Comparison of ENCODE assay signal across 9 mouse cellular contexts in the genomic region with DNA sequence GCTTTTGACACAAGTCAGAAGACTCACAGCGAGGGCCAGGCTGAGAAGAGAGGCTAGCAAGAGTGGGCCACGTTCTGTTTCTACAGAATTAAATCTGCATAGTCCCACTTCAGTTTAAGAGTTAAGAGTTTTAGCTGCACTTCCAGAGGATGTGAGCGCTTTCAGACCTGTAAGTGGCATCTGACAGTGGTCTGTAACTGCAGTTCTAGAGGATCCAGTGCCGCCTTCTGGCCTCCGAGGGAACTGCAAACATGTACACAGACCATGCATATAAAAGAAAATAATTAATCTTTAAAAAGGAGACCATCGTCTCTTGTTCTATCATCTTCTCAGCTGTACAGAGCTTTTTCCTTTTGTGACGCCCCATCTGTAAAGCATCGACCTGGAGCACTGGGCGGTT. TPM values are rescaled to one million over a fixed set of nuclear protein-coding genes. Genes with fewer than 3 reads are reported as not detected.
DNase-seq lines count a peak whose midpoint lies in the region; ATAC-seq and TF ChIP-seq lines count a peak whose summit lies in the region.
"Had no signal": no experiment of that assay in that cellular context is flagged by ENCODE, and none has a peak within 500 bp of the region (broad histone marks: within the 10 kb centered on the region; RNA-seq: fewer than 3 reads in every experiment).

No protein-coding gene starts in this region.

- no peak for TF ChIP-seq EP300 in lung, postnatal 0 days (IDR thresholded peaks at IDR 0.05)

- TF ChIP-seq CTCF in kidney, adult 2 months (conservative IDR thresholded peaks at IDR 0.05; ENCODE audit: insufficient read depth, insufficient read length, low read depth, low read length), result peak; percentile 63
- peak; percentile 67 for TF ChIP-seq CTCF in E14TG2a.4 (conservative IDR thresholded peaks at IDR 0.05; ENCODE audit: low read length)
- TF ChIP-seq CTCF in lung, postnatal 0 days (IDR thresholded peaks at IDR 0.05), result peak; percentile 70

- no peak overlapping the region for H3K4me2 ChIP-seq in kidney, embryonic 16.5 days (replicated peaks; ENCODE audit: low read depth, low read length)
- no peak overlapping the region for H3K4me2 ChIP-seq in forebrain, embryonic 12.5 days
- H3K4me2 ChIP-seq in lung, postnatal 0 days (replicated peaks; ENCODE audit: low read depth, low read length), result no peak overlapping the region
- H3K4me2 ChIP-seq: embryonic facial prominence, embryonic 15.5 days had no signal

- no peak overlapping the region for H3K27ac ChIP-seq in kidney, adult 2 months (ENCODE audit: insufficient read depth, low read depth, low read length)
- H3K27ac ChIP-seq in kidney, embryonic 16.5 days (ENCODE audit: low read length), result no peak overlapping the region
- no peak overlapping the region for H3K27ac ChIP-seq in forebrain, embryonic 12.5 days
- no peak overlapping the region for H3K27ac ChIP-seq in lung, postnatal 0 days (ENCODE audit: low read length)
- H3K27ac ChIP-seq: embryonic facial prominence, embryonic 15.5 days had no signal

- no peak for ATAC-seq in kidney, embryonic 16.5 days (ENCODE audit: low FRiP score, low TSS enrichment)
- peak; percentile 55; the same call in 1 of the 2 replicates for ATAC-seq in forebrain, embryonic 12.5 days (ENCODE audit: low FRiP score)
- no peak for ATAC-seq in lung, postnatal 0 days
- ATAC-seq in erythroblast, adult 5-6 weeks (replicated peaks; ENCODE audit: low FRiP score, poor library complexity, severe bottlenecking), result no peak

- H3K4me3 ChIP-seq in kidney, adult 2 months (ENCODE audit: insufficient read depth, low read depth, low read length), result no peak overlapping the region
- H3K4me3 ChIP-seq in kidney, embryonic 16.5 days (ENCODE audit: low read length), result no peak overlapping the region
- no peak overlapping the region for H3K4me3 ChIP-seq in E14TG2a.4 (replicated peaks; ENCODE audit: low read length)
- H3K4me3 ChIP-seq in forebrain, embryonic 12.5 days (replicated peaks), result no peak overlapping the region
- H3K4me3 ChIP-seq in lung, postnatal 0 days (ENCODE audit: low read depth, low read length), result no peak overlapping the region
- H3K4me3 ChIP-seq: embryonic facial prominence, embryonic 15.5 days had no signal

- no peak overlapping the region for H3K9ac ChIP-seq in kidney, embryonic 16.5 days (replicated peaks; ENCODE audit: low read length)
- H3K9ac ChIP-seq in forebrain, embryonic 12.5 days, result no peak overlapping the region
- H3K9ac ChIP-seq in lung, postnatal 0 days (replicated peaks; ENCODE audit: low read depth), result no peak overlapping the region
- H3K9ac ChIP-seq: embryonic facial prominence, embryonic 15.5 days had no signal

- no peaks in the 10 kb centered on the region for H3K27me3 ChIP-seq in kidney, adult 2 months (replicated peaks; ENCODE audit: control insufficient read depth, insufficient read depth, low read length)
- no peaks in the 10 kb centered on the region for H3K27me3 ChIP-seq in kidney, embryonic 16.5 days (ENCODE audit: insufficient read depth, low read length)
- H3K27me3 ChIP-seq in E14TG2a.4 (ENCODE audit: insufficient read depth, low read length), result peaks cover 5% of the 10 kb centered on the region; the same call in 1 of the 2 replicates
- 0 out of 2 replicates have a peak, but pooled peaks cover 2% of the 10 kb centered on the region for H3K27me3 ChIP-seq in forebrain, embryonic 12.5 days
- no peaks in the 10 kb centered on the region for H3K27me3 ChIP-seq in lung, postnatal 0 days (replicated peaks; ENCODE audit: insufficient read depth, low read length)
- H3K27me3 ChIP-seq: embryonic facial prominence, embryonic 15.5 days had no signal

- TF ChIP-seq POLR2A in kidney, adult 2 months (IDR thresholded peaks at IDR 0.05; ENCODE audit: low read depth, low read length), result no peak

- H3K36me3 ChIP-seq in kidney, adult 2 months (ENCODE audit: control insufficient read depth, insufficient read depth, low read length), result no peaks in the 10 kb centered on the region
- H3K36me3 ChIP-seq in kidney, embryonic 16.5 days (ENCODE audit: insufficient read depth, low read length), result no peaks in the 10 kb centered on the region
- H3K36me3 ChIP-seq in E14TG2a.4 (ENCODE audit: insufficient read depth, low read length), result no peaks in the 10 kb centered on the region
- H3K36me3 ChIP-seq in forebrain, embryonic 12.5 days (replicated peaks), result no peaks in the 10 kb centered on the region
- H3K36me3 ChIP-seq in lung, postnatal 0 days (ENCODE audit: insufficient read depth, low read length), result no peaks in the 10 kb centered on the region
- H3K36me3 ChIP-seq: embryonic facial prominence, embryonic 15.5 days had no signal

- 35% methylated on average over 9 of the region's 9 CpGs for WGBS in kidney, adult 2 months
- WGBS in kidney, embryonic 16.5 days, result 42% methylated on average over 9 of the region's 9 CpGs
- WGBS in forebrain, embryonic 12.5 days, result 28% methylated on average over 9 of the region's 9 CpGs
- WGBS in lung, postnatal 0 days, result 33% methylated on average over 9 of the region's 9 CpGs

- H3K4me1 ChIP-seq in kidney, adult 2 months (ENCODE audit: control insufficient read depth, insufficient read depth, low read length), result no peaks in the 10 kb centered on the region
- no peaks in the 10 kb centered on the region for H3K4me1 ChIP-seq in kidney, embryonic 16.5 days (ENCODE audit: insufficient read depth, low read length)
- no peaks in the 10 kb centered on the region for H3K4me1 ChIP-seq in E14TG2a.4 (replicated peaks; ENCODE audit: low read depth, low read length)
- no peaks in the 10 kb centered on the region for H3K4me1 ChIP-seq in forebrain, embryonic 12.5 days
- H3K4me1 ChIP-seq in lung, postnatal 0 days (ENCODE audit: insufficient read depth, low read depth, low read length), result no peaks in the 10 kb centered on the region
- H3K4me1 ChIP-seq: embryonic facial prominence, embryonic 15.5 days had no signal

- peak; percentile 38 for DNase-seq in kidney, adult 2 months
- peak; percentile 49 for DNase-seq in adrenal gland, postnatal 25 days
- peak; percentile 22 for DNase-seq in lung, postnatal 0 days (ENCODE audit: low spot score)
- DNase-seq in thymus, postnatal 4 days, result peak; percentile 76

- no peaks in the 10 kb centered on the region for H3K9me3 ChIP-seq in kidney, embryonic 16.5 days (ENCODE audit: low read length)
- peaks cover 15% of the 10 kb centered on the region for H3K9me3 ChIP-seq in E14TG2a.4 (ENCODE audit: low read length)
- H3K9me3 ChIP-seq in forebrain, embryonic 12.5 days, result no peaks in the 10 kb centered on the region
- no peaks in the 10 kb centered on the region for H3K9me3 ChIP-seq in lung, postnatal 0 days (ENCODE audit: low read length)
- H3K9me3 ChIP-seq: embryonic facial prominence, embryonic 15.5 days had no signal

RNA-seq across cellular contexts. Expression of a gene that starts 9.8 kb away (rescaled TPM):
- 0.30 TPM in 2 replicates for polyA plus RNA-seq in kidney, adult 2 months (2012; rRNA removed)
- 0.41 and 0.55 TPM in 2 replicates for polyA plus RNA-seq in kidney, embryonic 16.5 days (2015; fragmentation: Nextera tagmentation; extraction: Ambion mirVana)
- total RNA-seq in adrenal gland, postnatal 25 days (2021), result 3.6 and 3.7 TPM in 2 replicates
- 4.6 and 5.9 TPM in 2 replicates for polyA plus RNA-seq in forebrain, embryonic 12.5 days (2016; fragmentation: Nextera tagmentation; extraction: Ambion mirVana)
- 1.2 and 1.8 TPM in 2 replicates for polyA plus RNA-seq in lung, postnatal 0 days (2015; fragmentation: Nextera tagmentation; extraction: Ambion mirVana)
- total RNA-seq in erythroblast, adult 5-6 weeks (2015; ENCODE audit: low replicate concordance), result not detected in 2 replicates
- total RNA-seq in erythroblast, adult 5-6 weeks (2017; ENCODE audit: low replicate concordance), result 1.1 TPM in 1 of 2 replicates, not detected in the other

Comparison
In these comparisons a context has a peak if more than half of its experiments do, and no peak if none do; other contexts are left out.
1. DNase-seq: peak in every context shown above with its lines; median percentile 76 in thymus, postnatal 4 days; 49 in adrenal gland, postnatal 25 days; 38 in kidney, adult 2 months; 22 in lung, postnatal 0 days.